Mouse (Mus musculus): Measurements from ENCODE around the gene Dmrt2. TPM values are rescaled to one million over a fixed set of nuclear protein-coding genes. Genes with fewer than 3 reads are reported as not detected.

Gene Dmrt2
- polyA plus RNA-seq, 1 experiment: not detected

DNA sequence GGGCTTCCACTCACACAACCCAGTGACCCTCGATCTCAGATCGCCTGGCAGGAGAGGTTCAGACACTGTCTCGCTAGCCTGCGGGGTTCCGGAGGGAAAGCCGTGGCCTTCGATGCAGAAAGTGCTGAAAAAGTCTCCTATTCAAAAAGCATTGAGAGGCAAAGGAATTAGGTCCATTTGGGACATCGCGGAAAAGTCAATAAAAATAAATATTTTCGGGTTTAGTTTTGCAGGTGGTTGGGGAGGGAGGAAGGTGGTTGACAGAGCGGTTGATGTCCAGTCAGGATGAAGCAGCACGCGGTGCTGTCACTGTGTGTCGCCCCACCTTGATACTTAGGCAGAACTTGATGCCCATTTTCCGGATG lies 1.8 kb downstream of the Dmrt2 start:
- 3% methylated on average over 15 of the region's 15 CpGs for WGBS
- peaks cover 14% of the 10 kb centered on the region for H3K4me1 ChIP-seq (ENCODE audit: control insufficient read depth, insufficient read depth, low read length)
- H3K4me3 ChIP-seq (ENCODE audit: insufficient read depth, low read depth, low read length): no peak overlapping the region
- TF ChIP-seq POLR2A (IDR thresholded peaks at IDR 0.05; ENCODE audit: insufficient read depth, low read depth, low read length): no peak
- no peak for TF ChIP-seq CTCF (IDR thresholded peaks at IDR 0.05; ENCODE audit: insufficient read depth, low read depth, low read length)
- H3K27ac ChIP-seq (ENCODE audit: insufficient read depth, low read depth, low read length): no peak overlapping the region

- peaks cover 14% of the 10 kb centered on the region for H3K4me1 ChIP-seq (ENCODE audit: control insufficient read depth, insufficient read depth, low read length)
- no peak overlapping the region for H3K4me3 ChIP-seq (ENCODE audit: insufficient read depth, low read depth, low read length)
- no peak overlapping the region for H3K27ac ChIP-seq (ENCODE audit: insufficient read depth, low read depth, low read length)
- TF ChIP-seq CTCF (IDR thresholded peaks at IDR 0.05; ENCODE audit: insufficient read depth, low read depth, low read length) (no peak), POLR2A (IDR thresholded peaks at IDR 0.05; ENCODE audit: insufficient read depth, low read depth, low read length) (no peak)
- WGBS: 2% methylated on average over 8 of the region's 8 CpGs
Measured at GRCm38 (mm10) chr19:25674744-25675143, 2.5 kb downstream of the Dmrt2 start.

GRCm38 (mm10) chr19:25675866-25676440 lies 3.7 kb downstream of the Dmrt2 start:
- no peak for TF ChIP-seq POLR2A (IDR thresholded peaks at IDR 0.05; ENCODE audit: insufficient read depth, low read depth, low read length)
- TF ChIP-seq CTCF (IDR thresholded peaks at IDR 0.05; ENCODE audit: insufficient read depth, low read depth, low read length): no peak
- peaks cover 14% of the 10 kb centered on the region for H3K4me1 ChIP-seq (ENCODE audit: control insufficient read depth, insufficient read depth, low read length)
- H3K27ac ChIP-seq (ENCODE audit: insufficient read depth, low read depth, low read length): no peak overlapping the region
- H3K4me3 ChIP-seq (ENCODE audit: insufficient read depth, low read depth, low read length): no peak overlapping the region
- WGBS: 9% methylated on average over 9 of the region's 9 CpGs

GRCm38 (mm10) chr19:25698850-25699249 lies 26.6 kb downstream of the Dmrt2 start:
- TF ChIP-seq POLR2A (IDR thresholded peaks at IDR 0.05; ENCODE audit: insufficient read depth, low read depth, low read length): no peak
- TF ChIP-seq CTCF (IDR thresholded peaks at IDR 0.05; ENCODE audit: insufficient read depth, low read depth, low read length): no peak
- 78% methylated on average over 14 of the region's 14 CpGs for WGBS
- H3K27ac ChIP-seq (ENCODE audit: insufficient read depth, low read depth, low read length): no peak overlapping the region
- no peak overlapping the region for H3K4me3 ChIP-seq (ENCODE audit: insufficient read depth, low read depth, low read length)
- H3K4me1 ChIP-seq (ENCODE audit: control insufficient read depth, insufficient read depth, low read length): no peaks in the 10 kb centered on the region

- TF ChIP-seq POLR2A (IDR thresholded peaks at IDR 0.05; ENCODE audit: insufficient read depth, low read depth, low read length) (no peak), CTCF (IDR thresholded peaks at IDR 0.05; ENCODE audit: insufficient read depth, low read depth, low read length) (peak; percentile 45; the same call in 1 of the 2 replicates)
- no peaks in the 10 kb centered on the region for H3K4me1 ChIP-seq (ENCODE audit: control insufficient read depth, insufficient read depth, low read length)
- no peak overlapping the region for H3K27ac ChIP-seq (ENCODE audit: insufficient read depth, low read depth, low read length)
- WGBS: 33% methylated on average over 8 of the region's 8 CpGs
- no peak overlapping the region for H3K4me3 ChIP-seq (ENCODE audit: insufficient read depth, low read depth, low read length)
Measured at GRCm38 (mm10) chr19:25713382-25713781, 41.2 kb downstream of the Dmrt2 start.

DNA sequence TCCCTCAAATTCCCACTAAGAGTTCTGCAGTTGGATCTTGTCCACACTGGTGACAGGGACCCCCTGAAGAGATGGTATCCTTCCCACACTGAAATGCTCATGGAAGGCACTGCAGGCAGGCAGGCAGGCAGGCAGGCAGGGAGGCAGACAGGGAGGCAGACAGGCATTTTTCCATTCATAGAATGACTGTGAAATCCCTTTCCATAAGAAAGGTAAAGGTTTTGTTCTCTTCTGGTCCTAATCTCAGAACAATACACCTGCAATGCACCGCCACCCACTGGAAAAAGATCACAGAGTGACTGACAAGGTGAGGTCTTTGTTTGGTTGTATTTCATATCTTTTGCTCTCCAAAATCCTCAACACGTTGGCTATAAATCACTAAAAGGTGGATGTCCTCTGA lies 42.7 kb downstream of the Dmrt2 start:
- no peak overlapping the region for H3K27ac ChIP-seq (ENCODE audit: insufficient read depth, low read depth, low read length)
- no peak overlapping the region for H3K4me3 ChIP-seq (ENCODE audit: insufficient read depth, low read depth, low read length)
- 62% methylated on average over 2 of the region's 2 CpGs for WGBS
- TF ChIP-seq CTCF (IDR thresholded peaks at IDR 0.05; ENCODE audit: insufficient read depth, low read depth, low read length) (no peak), POLR2A (IDR thresholded peaks at IDR 0.05; ENCODE audit: insufficient read depth, low read depth, low read length) (no peak)
- H3K4me1 ChIP-seq (ENCODE audit: control insufficient read depth, insufficient read depth, low read length): no peaks in the 10 kb centered on the region

DNA sequence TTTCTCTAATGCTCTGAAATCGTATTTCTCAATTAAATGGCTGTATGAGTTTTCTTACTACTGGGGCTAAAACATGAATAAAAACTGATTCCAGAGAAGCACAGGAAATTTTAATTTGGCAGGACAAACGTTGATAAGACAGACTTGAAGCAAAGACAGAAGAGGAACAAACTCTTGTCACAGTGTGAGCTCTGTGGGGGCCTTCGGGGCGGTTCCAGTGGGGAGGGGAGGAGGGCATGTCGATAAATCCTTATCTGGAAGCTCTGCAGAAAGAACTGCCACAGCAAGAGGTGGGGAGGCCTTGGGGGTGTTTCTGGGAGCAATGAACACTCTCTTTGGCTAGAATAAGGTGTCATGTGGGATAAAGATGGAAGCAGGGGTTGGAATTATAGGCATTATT lies 50.4 kb downstream of the Dmrt2 start:
- Histone ChIP-seq H3K27ac (ENCODE audit: insufficient read depth, low read depth, low read length) (no peak overlapping the region), H3K4me1 (ENCODE audit: control insufficient read depth, insufficient read depth, low read length) (no peaks in the 10 kb centered on the region), H3K4me3 (ENCODE audit: insufficient read depth, low read depth, low read length) (no peak overlapping the region)
- 51% methylated on average over 5 of the region's 5 CpGs for WGBS
- TF ChIP-seq POLR2A (IDR thresholded peaks at IDR 0.05; ENCODE audit: insufficient read depth, low read depth, low read length) (no peak), CTCF (IDR thresholded peaks at IDR 0.05; ENCODE audit: insufficient read depth, low read depth, low read length) (no peak)

Other genes starting within 250 kb of the Dmrt2 start
- not detected in 2 replicates for gene Dmrt1, start 166.8 kb upstream of the Dmrt2 start, polyA plus RNA-seq (2012; ENCODE audit: insufficient read depth, insufficient read length, low replicate concordance, missing spikeins)
- not detected in 2 replicates for gene Dmrt3, start 62.1 kb upstream of the Dmrt2 start, polyA plus RNA-seq (2012; ENCODE audit: insufficient read depth, insufficient read length, low replicate concordance, missing spikeins)